ENCODE assay signal across 8 mouse cellular contexts in genomic region chr2:71155486-71155885, GRCm38 (mm10). TPM values are rescaled to one million over a fixed set of nuclear protein-coding genes. Genes with fewer than 3 reads are reported as not detected.
DNase-seq lines count a peak whose midpoint lies in the region; ATAC-seq and TF ChIP-seq lines count a peak whose summit lies in the region.

No protein-coding gene starts in this region.

- H3K79me2 ChIP-seq in CH12.LX (replicated peaks; ENCODE audit: control insufficient read depth, extremely low read depth, insufficient read depth, poor library complexity, severe bottlenecking): no peaks in the 10 kb centered on the region

- peak; percentile 78 to 92 for TF ChIP-seq CTCF in CH12.LX (conservative IDR thresholded peaks at IDR 0.05 in 1 of 2, IDR thresholded peaks at IDR 0.05 in 1 of 2; ENCODE audit: low read depth in 2 of 2, low read length in 2 of 2)
- TF ChIP-seq CTCF in lung, embryonic 14.5 days (IDR thresholded peaks at IDR 0.05; ENCODE audit: low read depth): peak; percentile 99
- TF ChIP-seq CTCF in olfactory bulb, adult 2 months (IDR thresholded peaks at IDR 0.05; ENCODE audit: insufficient read depth, low read depth, low read length): peak; percentile 97

- TF ChIP-seq RAD21 in CH12.LX (IDR thresholded peaks at IDR 0.05; ENCODE audit: low read depth, low read length): peak; percentile 91

- H3K36me3 ChIP-seq in CH12.LX (replicated peaks in 1 of 2; ENCODE audit: control insufficient read depth in 1 of 2, insufficient read depth in 1 of 2, low read length in 1 of 2): no peaks in the 10 kb centered on the region
- H3K36me3 ChIP-seq in embryonic facial prominence, embryonic 12.5 days: no peaks in the 10 kb centered on the region
- H3K36me3 ChIP-seq in lung, embryonic 14.5 days (ENCODE audit: insufficient read depth): no peaks in the 10 kb centered on the region

- no peak for TF ChIP-seq POLR2A in CH12.LX (IDR thresholded peaks at IDR 0.05; ENCODE audit: low read depth, low read length)
- TF ChIP-seq POLR2A in olfactory bulb, adult 2 months (IDR thresholded peaks at IDR 0.05; ENCODE audit: insufficient read depth, low read depth, low read length): no peak

- H3K9me3 ChIP-seq in CH12.LX (replicated peaks; ENCODE audit: low read length): peaks cover 2% of the 10 kb centered on the region
- no peaks in the 10 kb centered on the region for H3K9me3 ChIP-seq in embryonic facial prominence, embryonic 12.5 days
- no peaks in the 10 kb centered on the region for H3K9me3 ChIP-seq in lung, embryonic 14.5 days (ENCODE audit: low read depth, low read length)

- in situ Hi-C loops in CH12.LX (cut with MboI; ENCODE audit: low pct_ligation_motif_present, low pct_unique_long_range_greater_than_20kb, low sequenced_read_pairs): no loop called here

- dilution Hi-C loops in CH12.LX (cut with MboI; ENCODE audit: extremely low pct_ligation_motif_present, extremely low pct_unique_long_range_greater_than_20kb, low sequenced_read_pairs): no loop called here

- H3K27me3 ChIP-seq in CH12.LX (replicated peaks): no peaks in the 10 kb centered on the region
- no peaks in the 10 kb centered on the region for H3K27me3 ChIP-seq in embryonic facial prominence, embryonic 12.5 days
- no peaks in the 10 kb centered on the region for H3K27me3 ChIP-seq in lung, embryonic 14.5 days (ENCODE audit: insufficient read depth, low read length)

- ATAC-seq in embryonic facial prominence, embryonic 12.5 days (ENCODE audit: insufficient number of reproducible peaks, insufficient read depth, low FRiP score, low TSS enrichment): peak; percentile 28; the same call in 1 of the 2 replicates
- ATAC-seq in lung, embryonic 14.5 days (ENCODE audit: insufficient read depth): peak; percentile 73

- no peak overlapping the region for H3K4me3 ChIP-seq in CH12.LX (replicated peaks in 1 of 3; ENCODE audit: low read depth in 2 of 3, low read length in 2 of 3, poor library complexity in 1 of 3)
- no peak overlapping the region for H3K4me3 ChIP-seq in embryonic facial prominence, embryonic 12.5 days
- H3K4me3 ChIP-seq in lung, embryonic 14.5 days (ENCODE audit: low read depth, low read length): no peak overlapping the region
- no peak overlapping the region for H3K4me3 ChIP-seq in olfactory bulb, adult 2 months (ENCODE audit: insufficient read depth, low read depth, low read length)

- intact Hi-C loops in heart, postnatal 14 days (cut with DNase I): loop anchor here (5.0 to 10.0 kb wide), 4 partner anchors 52 to 662 kb away; partner anchors contain the start of genes Dlx2 and Hat1

- H3K27ac ChIP-seq in CH12.LX (ENCODE audit: insufficient read depth, low read depth): no peak overlapping the region
- H3K27ac ChIP-seq in embryonic facial prominence, embryonic 12.5 days: no peak overlapping the region
- no peak overlapping the region for H3K27ac ChIP-seq in lung, embryonic 14.5 days (ENCODE audit: low read depth)
- H3K27ac ChIP-seq in olfactory bulb, adult 2 months (ENCODE audit: insufficient read depth, low read depth, low read length): no peak overlapping the region

- TF ChIP-seq EP300 in CH12.LX (IDR thresholded peaks at IDR 0.05; ENCODE audit: low read length): no peak

- peaks cover 0 to 9% of the 10 kb centered on the region in 2 experiments; a peak in 2 of 4 replicates for H3K4me1 ChIP-seq in CH12.LX (ENCODE audit: control insufficient read depth in 1 of 2, insufficient read depth in 2 of 2)
- no peaks in the 10 kb centered on the region for H3K4me1 ChIP-seq in embryonic facial prominence, embryonic 12.5 days
- no peaks in the 10 kb centered on the region for H3K4me1 ChIP-seq in lung, embryonic 14.5 days (ENCODE audit: insufficient read depth)
- H3K4me1 ChIP-seq in olfactory bulb, adult 2 months (ENCODE audit: control insufficient read depth, insufficient read depth, low read length): peaks cover 8% of the 10 kb centered on the region

- 8% methylated on average over 8 of the region's 8 CpGs for WGBS in embryonic facial prominence, embryonic 12.5 days
- WGBS in lung, embryonic 14.5 days: 8% methylated on average over 8 of the region's 8 CpGs
- 4% methylated on average over 8 of the region's 8 CpGs for WGBS in olfactory bulb, adult 2 months

- H3K9ac ChIP-seq in CH12.LX (ENCODE audit: insufficient read depth, low read depth): no peak overlapping the region
- H3K9ac ChIP-seq in embryonic facial prominence, embryonic 12.5 days: no peak overlapping the region
- H3K9ac ChIP-seq in lung, embryonic 14.5 days: no peak overlapping the region

- peak; percentile 67 for DNase-seq in CH12.LX (ENCODE audit: extremely low read depth)
- DNase-seq in adrenal gland, postnatal 4 days (ENCODE audit: low spot score in 2 of 2): peak; percentile 43 to 52
- DNase-seq in heart, postnatal 14 days: peak; percentile 81 to 87
- peak; percentile 85 to 86 for DNase-seq in kidney, postnatal 4 days
- DNase-seq in lung, embryonic 14.5 days: peak; percentile 91
- DNase-seq in thymus, postnatal 0 days (ENCODE audit: low spot score): peak; percentile 75

- no peak overlapping the region for H3K4me2 ChIP-seq in CH12.LX (ENCODE audit: insufficient read depth, low read depth, poor library complexity, severe bottlenecking)
- no peak overlapping the region for H3K4me2 ChIP-seq in embryonic facial prominence, embryonic 12.5 days (replicated peaks)
- H3K4me2 ChIP-seq in lung, embryonic 14.5 days: no peak overlapping the region

TF ChIP-seq in CH12.LX, 34 proteins besides CTCF, POLR2A, EP300 and RAD21:
- TF ChIP-seq SMC3 (IDR thresholded peaks at IDR 0.05; ENCODE audit: low read depth, low read length) (peak; percentile 90), ZC3H11A (IDR thresholded peaks at IDR 0.05; ENCODE audit: low read depth, low read length) (peak; percentile 33), MAZ (IDR thresholded peaks at IDR 0.05; ENCODE audit: low read depth, low read length) (no peak)

RNA-seq across cellular contexts. Expression of gene Cybrd1, which starts 37.8 kb away (rescaled TPM):
- not detected in 2 replicates for total RNA-seq in CH12.LX (2012; rRNA removed)
- not detected in 2 replicates for total RNA-seq in CH12.LX (2014; rRNA removed)
- not detected in 2 replicates for polyA plus RNA-seq in CH12.LX (2012; ENCODE audit: insufficient read length, low read depth)
- total RNA-seq in adrenal gland, postnatal 4 days (2021): 1 to 10 TPM; 2.9 to 3.0 TPM
- 2.2 and 2.8 TPM in 2 replicates for polyA plus RNA-seq in embryonic facial prominence, embryonic 12.5 days (2016; fragmentation: Nextera tagmentation; extraction: Ambion mirVana)
- 1 to 10 TPM; 1.1 to 1.5 TPM for total RNA-seq in heart, postnatal 14 days (2021)
- 1.2 and 1.3 TPM in 2 replicates for polyA plus RNA-seq in lung, embryonic 14.5 days (2014; fragmentation: Nextera tagmentation; extraction: Ambion mirVana)
- polyA plus RNA-seq in olfactory bulb, adult 2 months (2012; ENCODE audit: insufficient read depth, insufficient read length, low replicate concordance, missing spikeins): not detected in 2 replicates
- polyA plus RNA-seq in thymus, postnatal 0 days (2015; fragmentation: Nextera tagmentation; extraction: Ambion mirVana): 1.3 and 1.4 TPM in 2 replicates

RNA-seq across cellular contexts. Expression of gene Dync1i2, which starts 56.0 kb away (rescaled TPM):
- 22.9 and 24.6 TPM in 2 replicates for total RNA-seq in CH12.LX (2012; rRNA removed)
- 38.6 and 47.2 TPM in 2 replicates for total RNA-seq in CH12.LX (2014; rRNA removed)
- polyA plus RNA-seq in CH12.LX (2012; ENCODE audit: insufficient read length, low read depth): 69.5 and 74.3 TPM in 2 replicates
- 100 to 1,000 TPM; 101 to 109 TPM for total RNA-seq in adrenal gland, postnatal 4 days (2021)
- 117 and 118 TPM in 2 replicates for polyA plus RNA-seq in embryonic facial prominence, embryonic 12.5 days (2016; fragmentation: Nextera tagmentation; extraction: Ambion mirVana)
- total RNA-seq in heart, postnatal 14 days (2021): 10 to 100 TPM; 65.8 to 67.4 TPM
- 110 and 112 TPM in 2 replicates for polyA plus RNA-seq in lung, embryonic 14.5 days (2014; fragmentation: Nextera tagmentation; extraction: Ambion mirVana)
- 263 TPM in 1 of 2 replicates, not detected in the other for polyA plus RNA-seq in olfactory bulb, adult 2 months (2012; ENCODE audit: insufficient read depth, insufficient read length, low replicate concordance, missing spikeins)
- 75.2 and 76.4 TPM in 2 replicates for polyA plus RNA-seq in thymus, postnatal 0 days (2015; fragmentation: Nextera tagmentation; extraction: Ambion mirVana)
